Mouse (Mus musculus) MEL (cell line): Measurements from ENCODE around the gene Oscp1. TPM values are rescaled to one million over a fixed set of nuclear protein-coding genes. Genes with fewer than 3 reads are reported as not detected.

Experiments used
- DNase-seq: peaks from one replicate; pipeline ENCODE4 v3.0.0; 2011; ENCODE audit warnings: low read depth, low spot score
- H3K27ac ChIP-seq: 2 replicates; pipeline ENCODE4 v1.5.1; 2012; ENCODE audit warnings: low read depth, mild to moderate bottlenecking, control low read depth, low read length, moderate library complexity; ENCODE audit not compliant: control insufficient read depth
- H3K27me3 ChIP-seq, 2 experiments: fragments of 150-350 bp in 1 of 2; sonication (generic) in 1 of 2; 2 replicates each; pipeline ENCODE4 v1.6.1; 2012; ENCODE audit warnings: low read length in 2 of 2, mild to moderate bottlenecking in 2 of 2, improper control_type of control experiment in 1 of 2, moderate library complexity in 1 of 2; ENCODE audit not compliant: insufficient read depth in 2 of 2, control insufficient read depth in 1 of 2
- H3K36me3 ChIP-seq, 2 experiments: 2 replicates each; pipeline ENCODE4 v1.6.1; 2012 to 2014; ENCODE audit warnings: low read length in 2 of 2, improper control_type of control experiment in 1 of 2, inconsistent platforms in 1 of 2, mild to moderate bottlenecking in 1 of 2; ENCODE audit not compliant: insufficient read depth in 2 of 2, control insufficient read depth in 1 of 2
- H3K4me1 ChIP-seq, 2 experiments: fragments of 150-350 bp in 1 of 2; sonication (generic) in 1 of 2; 2 replicates each; pipeline ENCODE4 v1.6.1; 2012; ENCODE audit warnings: low read length in 2 of 2, improper control_type of control experiment in 1 of 2, mild to moderate bottlenecking in 1 of 2; ENCODE audit not compliant: insufficient read depth in 2 of 2, control insufficient read depth in 1 of 2
- H3K4me3 ChIP-seq, 2 experiments: fragments of 150-350 bp in 1 of 2; sonication (generic) in 1 of 2; 2 replicates each; pipeline ENCODE4 v1.5.1; 2012; ENCODE audit warnings: low read depth in 2 of 2, low read length in 2 of 2, mild to moderate bottlenecking in 2 of 2, moderate library complexity in 2 of 2, control low read depth in 1 of 2, improper control_type of control experiment in 1 of 2; ENCODE audit not compliant: control insufficient read depth in 1 of 2, insufficient read depth in 1 of 2
- H3K79me2 ChIP-seq: 2 replicates; pipeline ENCODE4 v1.6.1; 2012; ENCODE audit warnings: mild to moderate bottlenecking, low read length, moderate library complexity; ENCODE audit not compliant: control insufficient read depth, poor library complexity, insufficient read depth
- H3K9ac ChIP-seq: 2 replicates; pipeline ENCODE4 v1.6.1; 2012; ENCODE audit warnings: low read depth, mild to moderate bottlenecking, control low read depth, low read length, moderate library complexity; ENCODE audit not compliant: control insufficient read depth, poor library complexity, severe bottlenecking
- H3K9me3 ChIP-seq: fragments of 150-350 bp; sonication (generic); replicated peaks from 2 replicates; pipeline ENCODE4 v1.6.1; 2012; ENCODE audit warnings: mild to moderate bottlenecking, low read length, improper control_type of control experiment, moderate library complexity; ENCODE audit not compliant: insufficient read depth
- CHD1 ChIP-seq: IDR thresholded peaks from 2 replicates; pipeline ENCODE4 v1.6.1; 2012; ENCODE audit warnings: low read depth, mild to moderate bottlenecking, inconsistent platforms, low read length, improper control_type of control experiment
- CTCF ChIP-seq, 3 experiments: IDR thresholded peaks in 2 of 3; conservative IDR thresholded peaks in 1 of 3; 2 replicates each; pipeline ENCODE4 v1.5.1; 2011 to 2012; ENCODE audit warnings: low read length in 3 of 3, low read depth in 2 of 3, mild to moderate bottlenecking in 2 of 3, improper control_type of control experiment in 1 of 3, inconsistent platforms in 1 of 3, mixed read lengths in 1 of 3, moderate library complexity in 1 of 3; ENCODE audit not compliant: control insufficient read depth in 1 of 3, insufficient read depth in 1 of 3, poor library complexity in 1 of 3, severe bottlenecking in 1 of 3
- E2F4 ChIP-seq: IDR thresholded peaks from 2 replicates; pipeline ENCODE4 v1.6.1; 2011; ENCODE audit warnings: low read depth, low read length, improper control_type of control experiment, borderline replicate concordance
- ELF1 ChIP-seq: IDR thresholded peaks from 2 replicates; pipeline ENCODE4 v1.6.1; 2014; ENCODE audit warnings: low read depth, mild to moderate bottlenecking, inconsistent platforms, low read length, improper control_type of control experiment, moderate library complexity
- EP300 ChIP-seq, 2 experiments: IDR thresholded peaks; 2 replicates each; pipeline ENCODE4 v1.6.1; 2011; ENCODE audit warnings: improper control_type of control experiment in 2 of 2, low read length in 2 of 2, low read depth in 1 of 2, mild to moderate bottlenecking in 1 of 2
- ETS1 ChIP-seq: IDR thresholded peaks from 2 replicates; pipeline ENCODE4 v1.6.1; 2012; ENCODE audit warnings: low read depth, mild to moderate bottlenecking, inconsistent platforms, low read length, improper control_type of control experiment, moderate library complexity
- GATA1 ChIP-seq: IDR thresholded peaks from 2 replicates; pipeline ENCODE4 v1.6.1; 2011; ENCODE audit warnings: low read depth, low read length, improper control_type of control experiment
- HCFC1 ChIP-seq: IDR thresholded peaks from 2 replicates; pipeline ENCODE4 v1.6.1; 2012; ENCODE audit warnings: low read depth, mild to moderate bottlenecking, inconsistent platforms, low read length, improper control_type of control experiment, moderate library complexity
- JUND ChIP-seq: IDR thresholded peaks from 2 replicates; pipeline ENCODE4 v1.6.1; 2011; ENCODE audit warnings: low read depth, mild to moderate bottlenecking, improper control_type of control experiment, low read length
- MAFK ChIP-seq: IDR thresholded peaks from 2 replicates; pipeline ENCODE4 v1.6.1; 2011; ENCODE audit warnings: low read depth, mild to moderate bottlenecking, low read length, improper control_type of control experiment, borderline replicate concordance
- MAX ChIP-seq: IDR thresholded peaks from 2 replicates; pipeline ENCODE4 v1.6.1; 2011; ENCODE audit warnings: low read length, improper control_type of control experiment
- MAZ ChIP-seq: IDR thresholded peaks from 2 replicates; pipeline ENCODE4 v1.6.1; 2012; ENCODE audit warnings: low read depth, mild to moderate bottlenecking, inconsistent platforms, low read length, improper control_type of control experiment
- MEF2A ChIP-seq: IDR thresholded peaks from 2 replicates; pipeline ENCODE4 v1.6.1; 2014; ENCODE audit warnings: low read depth, mild to moderate bottlenecking, inconsistent platforms, low read length, improper control_type of control experiment; ENCODE audit not compliant: poor library complexity, insufficient replicate concordance, severe bottlenecking; ENCODE audit errors: extremely low read depth
- MXI1 ChIP-seq: IDR thresholded peaks from 2 replicates; pipeline ENCODE4 v1.6.1; 2011; ENCODE audit warnings: mild to moderate bottlenecking, low read depth, low read length, improper control_type of control experiment
- MYC ChIP-seq: IDR thresholded peaks from 2 replicates; pipeline ENCODE4 v1.6.1; 2011; ENCODE audit warnings: low read depth, mild to moderate bottlenecking, low read length, improper control_type of control experiment, moderate library complexity
- NELFE ChIP-seq: IDR thresholded peaks from 2 replicates; pipeline ENCODE4 v1.6.1; 2011; ENCODE audit warnings: low read depth, low read length, improper control_type of control experiment
- NRF1 ChIP-seq: IDR thresholded peaks from 2 replicates; pipeline ENCODE4 v1.6.1; 2014; ENCODE audit warnings: low read depth, mild to moderate bottlenecking, inconsistent platforms, low read length, improper control_type of control experiment, moderate library complexity; ENCODE audit not compliant: poor library complexity, insufficient read depth, severe bottlenecking
- POLR2A ChIP-seq, 2 experiments: IDR thresholded peaks; 2 replicates each; pipeline ENCODE4 v1.6.1; 2011 to 2012; ENCODE audit warnings: low read length in 2 of 2, mild to moderate bottlenecking in 2 of 2, control low read depth in 1 of 2, improper control_type of control experiment in 1 of 2, low read depth in 1 of 2, moderate library complexity in 1 of 2; ENCODE audit not compliant: control insufficient read depth in 1 of 2, insufficient read depth in 1 of 2, poor library complexity in 1 of 2
- POLR2AphosphoS2 ChIP-seq: IDR thresholded peaks from 2 replicates; pipeline ENCODE4 v1.6.1; 2011; ENCODE audit warnings: low read length, improper control_type of control experiment
- POLR2AphosphoS5 ChIP-seq: IDR thresholded peaks from 2 replicates; pipeline ENCODE4 v1.6.1; 2012; ENCODE audit warnings: low read depth, borderline replicate concordance, mild to moderate bottlenecking, inconsistent platforms, low read length, moderate library complexity, mixed read lengths
- RCOR1 ChIP-seq: IDR thresholded peaks from 2 replicates; pipeline ENCODE4 v1.6.1; 2012; ENCODE audit warnings: low read depth, mild to moderate bottlenecking, inconsistent platforms, low read length, improper control_type of control experiment
- SIN3A ChIP-seq: IDR thresholded peaks from 2 replicates; pipeline ENCODE4 v1.6.1; 2012; ENCODE audit warnings: low read length, improper control_type of control experiment, inconsistent platforms
- SMC3 ChIP-seq: IDR thresholded peaks from 2 replicates; pipeline ENCODE4 v1.6.1; 2011; ENCODE audit warnings: low read depth, low read length, improper control_type of control experiment
- TAL1 ChIP-seq: IDR thresholded peaks from 2 replicates; pipeline ENCODE4 v1.6.1; 2012; ENCODE audit warnings: mild to moderate bottlenecking, inconsistent platforms, low read length, moderate library complexity, mixed read lengths
- TBP ChIP-seq: IDR thresholded peaks from 2 replicates; pipeline ENCODE4 v1.8.0; 2011; ENCODE audit warnings: low read depth, low read length, improper control_type of control experiment
- TCF12 ChIP-seq: IDR thresholded peaks from 2 replicates; pipeline ENCODE4 v1.6.1; 2014; ENCODE audit warnings: low read depth, mild to moderate bottlenecking, inconsistent platforms, low read length, improper control_type of control experiment, moderate library complexity
- USF1 ChIP-seq: IDR thresholded peaks from 2 replicates; pipeline ENCODE4 v1.6.1; 2014; ENCODE audit warnings: low read depth, mild to moderate bottlenecking, inconsistent platforms, low read length, improper control_type of control experiment, moderate library complexity
- USF2 ChIP-seq, 2 experiments: IDR thresholded peaks; 2 replicates each; pipeline ENCODE4 v1.6.1; 2011 to 2012; ENCODE audit warnings: improper control_type of control experiment in 2 of 2, low read length in 2 of 2, borderline replicate concordance in 1 of 2, inconsistent platforms in 1 of 2, low read depth in 1 of 2, mild to moderate bottlenecking in 1 of 2; ENCODE audit not compliant: insufficient read depth in 1 of 2
- ZC3H11A ChIP-seq: IDR thresholded peaks from 2 replicates; pipeline ENCODE4 v1.6.1; 2012; ENCODE audit warnings: low read depth, mild to moderate bottlenecking, inconsistent platforms, low read length, improper control_type of control experiment
- ZKSCAN1 ChIP-seq: IDR thresholded peaks from 2 replicates; pipeline ENCODE4 v1.6.1; 2012; ENCODE audit warnings: low read depth, mild to moderate bottlenecking, inconsistent platforms, low read length, improper control_type of control experiment, moderate library complexity
- ZNF384 ChIP-seq: IDR thresholded peaks from 2 replicates; pipeline ENCODE4 v1.6.1; 2012; ENCODE audit warnings: low read depth, mild to moderate bottlenecking, inconsistent platforms, low read length, improper control_type of control experiment
- polyA plus RNA-seq, 2 experiments: library from polyadenylated mRNA; stranded (reverse) in 1 of 2; unstranded in 1 of 2; fragments of >175 nt in 1 of 2; fragments of >200 nt in 1 of 2; gene quantifications; 2 replicates each; pipeline versions ENCODE4 v1.2.1 to v1.2.4; 2012; ENCODE audit warnings: low replicate concordance in 2 of 2, low read depth in 1 of 2; ENCODE audit not compliant: insufficient read length in 2 of 2, insufficient read depth in 1 of 2, missing spikeins in 1 of 2
- total RNA-seq: library from RNA; depleted of rRNA; stranded (reverse); fragments of 300-350 nt; gene quantifications from 2 replicates; pipeline ENCODE4 v1.2.3, GENCODE M21; 2012

Oscp1 gene
- total and polyA plus RNA-seq, 3 experiments: 5.7 to 7.6 TPM; not detected in 1

DNA sequence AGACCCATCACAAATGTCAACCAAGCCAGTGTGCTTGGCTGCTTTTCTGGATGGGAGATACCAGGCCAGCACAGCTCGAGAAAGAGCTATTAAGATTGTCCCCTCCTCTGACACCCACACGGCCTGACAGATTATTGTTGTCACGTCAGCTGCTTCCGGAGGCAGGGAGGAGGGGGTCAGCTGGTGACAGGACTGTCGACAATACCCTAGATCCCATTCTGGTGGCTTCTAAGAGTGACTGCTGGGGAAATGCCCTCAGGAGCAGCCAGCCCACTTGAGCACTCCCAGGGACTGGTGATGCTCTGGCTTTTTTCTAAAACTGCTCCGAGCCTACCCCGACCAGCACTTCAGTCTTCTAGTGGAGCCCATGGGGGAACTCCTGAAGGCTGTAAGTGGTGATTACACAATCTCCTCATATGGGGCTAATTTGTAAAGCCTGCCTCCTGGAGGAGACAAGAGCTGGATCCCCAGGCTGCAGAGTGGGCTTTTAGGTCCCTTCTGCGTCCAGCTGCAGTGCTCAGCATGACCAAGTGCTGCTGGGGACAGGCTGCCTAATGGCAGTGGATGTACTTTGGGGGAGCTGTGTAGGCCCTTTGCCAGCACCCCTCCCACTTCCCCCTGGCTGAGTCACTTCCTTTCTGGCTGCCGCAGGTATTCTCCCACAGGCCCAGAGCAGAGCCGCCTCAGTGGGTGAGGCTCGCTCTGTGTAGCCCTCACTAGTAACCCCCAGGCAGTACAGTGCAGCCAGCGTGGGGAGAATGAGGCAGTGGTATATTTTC is 52.2 kb downstream of the Oscp1 start:
- H3K27me3 ChIP-seq: no peaks in the 10 kb centered on the region
- H3K79me2 ChIP-seq: peaks cover 57% of the 10 kb centered on the region
- DNase-seq: peak; percentile 94
- no peaks in the 10 kb centered on the region for H3K9me3 ChIP-seq
- peak overlapping the region; percentile 55 for H3K9ac ChIP-seq
- H3K27ac ChIP-seq: peak overlapping the region; percentile 77
- TF ChIP-seq CHD1 (no peak), MYC (peak; percentile 98), ELF1 (peak; percentile 54; the same call in 1 of the 2 replicates), SMC3 (no peak), NRF1 (no peak), HCFC1 (peak; percentile 70), MXI1 (peak; percentile 99), MAZ (peak; percentile 49; the same call in 1 of the 2 replicates), GATA1 (peak; percentile 1; the same call in 1 of the 2 replicates), NELFE (peak; percentile 48; the same call in 1 of the 2 replicates), ETS1 (peak; percentile 95), MEF2A (no peak), RCOR1 (no peak), MAFK (peak; percentile 27; the same call in 1 of the 2 replicates), ZKSCAN1 (no peak), EP300 (IDR thresholded peaks at IDR 0.05; ENCODE audit: low read depth in 1 of 2, low read length in 2 of 2) (peak; percentile 68 to 72; a peak in 3 of 4 replicates), JUND (peak; percentile 76; the same call in 1 of the 2 replicates), TAL1 (no peak), USF2 (IDR thresholded peaks at IDR 0.05; ENCODE audit: borderline replicate concordance in 1 of 2, insufficient read depth in 1 of 2, low read depth in 1 of 2, low read length in 2 of 2) (peak in 1 of 2 experiments; percentile 36; a peak in 1 of 4 replicates), POLR2AphosphoS5 (no peak), MAX (peak; percentile 98), POLR2AphosphoS2 (no peak), CTCF (IDR thresholded peaks at IDR 0.05 in 2 of 3, conservative IDR thresholded peaks at IDR 0.05 in 1 of 3; ENCODE audit: control insufficient read depth in 1 of 3, insufficient read depth in 1 of 3, low read depth in 2 of 3, low read length in 3 of 3, poor library complexity in 1 of 3, severe bottlenecking in 1 of 3) (no peak; a peak in 2 of 6 replicates), ZC3H11A (no peak), TCF12 (peak; percentile 34; the same call in 1 of the 2 replicates), USF1 (peak; percentile 87), SIN3A (peak; percentile 94), E2F4 (no peak), POLR2A (IDR thresholded peaks at IDR 0.05; ENCODE audit: control insufficient read depth in 1 of 2, insufficient read depth in 1 of 2, low read depth in 1 of 2, low read length in 2 of 2, poor library complexity in 1 of 2) (peak; percentile 48 to 79; a peak in 3 of 4 replicates), ZNF384 (no peak), TBP (peak; percentile 86)
- peak overlapping the region; percentile 31 to 42 for H3K4me3 ChIP-seq
- H3K4me1 ChIP-seq: peaks cover 9 to 43% of the 10 kb centered on the region in 2 experiments
- peaks cover 1 to 36% of the 10 kb centered on the region in 2 experiments; a peak in 2 of 4 replicates for H3K36me3 ChIP-seq
